In genomic region chr19:34292701-34293100, GRCm38 (mm10) we compare ENCODE assay signal across 21 mouse cellular contexts. TPM values are rescaled to one million over a fixed set of nuclear protein-coding genes. Genes with fewer than 3 reads are reported as not detected.
DNase-seq lines count a peak whose midpoint lies in the region; ATAC-seq and TF ChIP-seq lines count a peak whose summit lies in the region.
"Had no signal": no experiment of that assay in that cellular context is flagged by ENCODE, and none has a peak within 500 bp of the region (broad histone marks: within the 10 kb centered on the region; RNA-seq: fewer than 3 reads in every experiment).

No protein-coding gene starts in this region.

- no peak overlapping the region for H3K4me2 ChIP-seq in liver, embryonic 12.5 days
- H3K4me2 ChIP-seq: embryonic facial prominence, embryonic 15.5 days; heart, embryonic 13.5 days; hindbrain, embryonic 12.5 days had no signal

- peaks cover 18% of the 10 kb centered on the region for H3K4me1 ChIP-seq in liver, adult 2 months (ENCODE audit: control insufficient read depth, insufficient read depth, low read length)
- peaks cover 10% of the 10 kb centered on the region; the same call in 1 of the 2 replicates for H3K4me1 ChIP-seq in liver, embryonic 12.5 days
- peaks cover 30% of the 10 kb centered on the region for H3K4me1 ChIP-seq in thymus, adult 2 months (replicated peaks; ENCODE audit: control insufficient read depth, insufficient read depth, low read length)

- WGBS in liver, adult 2 months, result 66% methylated on average over 2 of the region's 2 CpGs
- WGBS in liver, embryonic 12.5 days (ENCODE audit: insufficient replicate concordance), result 55% methylated on average over 2 of the region's 2 CpGs
- 57% methylated on average over 2 of the region's 2 CpGs for WGBS in thymus, adult 2 months

- 0 out of 2 replicates have a peak overlapping the region, but pooled peaks have one; percentile 12 for H3K27ac ChIP-seq in gastrocnemius, adult 2 months
- peak overlapping the region; percentile 34 for H3K27ac ChIP-seq in liver, adult 2 months (replicated peaks; ENCODE audit: insufficient read depth, low read depth, low read length)
- no peak overlapping the region for H3K27ac ChIP-seq in liver, embryonic 12.5 days
- H3K27ac ChIP-seq in thymus, adult 2 months (ENCODE audit: control insufficient read depth, insufficient read depth, low read length), result peak overlapping the region; percentile 73
- H3K27ac ChIP-seq: embryonic facial prominence, embryonic 15.5 days; forebrain, embryonic 10.5 days; heart, embryonic 13.5 days; hindbrain, embryonic 12.5 days had no signal

- H3K4me3 ChIP-seq in gastrocnemius, adult 2 months, result peak overlapping the region; percentile 78
- H3K4me3 ChIP-seq in liver, adult 2 months (ENCODE audit: insufficient read depth, low read depth, low read length), result no peak overlapping the region
- no peak overlapping the region for H3K4me3 ChIP-seq in liver, embryonic 12.5 days
- peak overlapping the region; percentile 19; the same call in 1 of the 2 replicates for H3K4me3 ChIP-seq in thymus, adult 2 months (ENCODE audit: control insufficient read depth, insufficient read depth, low read length)
- H3K4me3 ChIP-seq: embryonic facial prominence, embryonic 15.5 days; erythroblast, embryonic 14.5 days; forebrain, embryonic 10.5 days; heart, embryonic 13.5 days; hindbrain, embryonic 12.5 days had no signal

- no peak for ATAC-seq in liver, embryonic 12.5 days
- ATAC-seq: forebrain, embryonic 14.5 days; hindbrain, embryonic 16.5 days had no signal

- H3K27me3 ChIP-seq in liver, adult 2 months (ENCODE audit: control insufficient read depth, insufficient read depth, low read length), result no peaks in the 10 kb centered on the region
- peaks cover 10% of the 10 kb centered on the region for H3K27me3 ChIP-seq in liver, embryonic 12.5 days (replicated peaks)
- no peaks in the 10 kb centered on the region for H3K27me3 ChIP-seq in thymus, adult 2 months (ENCODE audit: control insufficient read depth, insufficient read depth, low read length)
- H3K27me3 ChIP-seq: embryonic facial prominence, embryonic 15.5 days had no signal

- intact Hi-C loops in gastrocnemius, adult 2 months (cut with DNase I), result no loop called here

- no peak for TF ChIP-seq POLR2A in liver, adult 2 months (IDR thresholded peaks at IDR 0.05; ENCODE audit: extremely low read depth, insufficient read depth, low read length)
- no peak for TF ChIP-seq POLR2A in thymus, adult 2 months (IDR thresholded peaks at IDR 0.05; ENCODE audit: control insufficient read depth, extremely low read depth, insufficient read depth, low read length, poor library complexity)

- H3K36me3 ChIP-seq in liver, adult 2 months (ENCODE audit: control insufficient read depth, insufficient read depth, low read length), result no peaks in the 10 kb centered on the region; the same call in 1 of the 2 replicates
- H3K36me3 ChIP-seq in liver, embryonic 12.5 days, result no peaks in the 10 kb centered on the region
- peaks cover 8% of the 10 kb centered on the region for H3K36me3 ChIP-seq in thymus, adult 2 months (ENCODE audit: control insufficient read depth, insufficient read depth, low read length)
- H3K36me3 ChIP-seq: embryonic facial prominence, embryonic 15.5 days; forebrain, embryonic 10.5 days; heart, embryonic 13.5 days; hindbrain, embryonic 12.5 days had no signal

- TF ChIP-seq CTCF in gastrocnemius, adult 2 months (IDR thresholded peaks at IDR 0.05), result no peak
- TF ChIP-seq CTCF in liver, adult 2 months (IDR thresholded peaks at IDR 0.05; ENCODE audit: low read depth, low read length), result no peak
- no peak for TF ChIP-seq CTCF in thymus, adult 2 months (IDR thresholded peaks at IDR 0.05; ENCODE audit: borderline replicate concordance, control insufficient read depth, extremely low read depth, insufficient read depth, low read length, poor library complexity)

- H3K79me2 ChIP-seq in liver, adult 2 months (ENCODE audit: control insufficient read depth, insufficient read depth, low read length), result peaks cover 13% of the 10 kb centered on the region

- DNase-seq in gastrocnemius, adult 2 months, result no peak
- no peak for DNase-seq in gastrocnemius, postnatal 10 days
- DNase-seq in liver, adult 2 months (ENCODE audit: extremely low read depth, low read depth, low spot score), result no peak
- no peak for DNase-seq in thymus, adult 2 months
- DNase-seq in thymus, postnatal 10 days (ENCODE audit: low spot score in 2 of 2), result no peak
- no peak for DNase-seq in cerebellum, adult 18-20 months
- no peak for DNase-seq in ovary, postnatal 14 days (ENCODE audit: low spot score)
- DNase-seq: adrenal gland, postnatal 10 days; cerebellum, adult 11-12 months; cerebellum, adult 9-11 months; embryo, embryonic 11 days; heart, postnatal 4 days had no signal

- 0 out of 2 replicates have a peak overlapping the region, but pooled peaks have one; percentile 30 for H3K9ac ChIP-seq in liver, adult 2 months (ENCODE audit: low read depth, low read length)
- H3K9ac ChIP-seq in liver, embryonic 12.5 days, result no peak overlapping the region
- H3K9ac ChIP-seq: embryonic facial prominence, embryonic 15.5 days; heart, embryonic 13.5 days; hindbrain, embryonic 12.5 days had no signal

- no peaks in the 10 kb centered on the region for H3K9me3 ChIP-seq in liver, embryonic 12.5 days (replicated peaks)
- H3K9me3 ChIP-seq: embryonic facial prominence, embryonic 15.5 days; forebrain, embryonic 10.5 days; heart, embryonic 13.5 days; hindbrain, embryonic 12.5 days had no signal

RNA-seq across cellular contexts. Expression of gene Fas, which starts 2.2 kb away (rescaled TPM):
- total RNA-seq in gastrocnemius, adult 2 months (2021), result 1 to 10 TPM; 4.0 to 5.8 TPM
- 1 to 10 TPM; 2.0 to 3.7 TPM for total RNA-seq in gastrocnemius, postnatal 10 days (2021)
- 20.2 and 25.5 TPM in 2 replicates for total RNA-seq in liver, adult 2 months (2014; rRNA removed)
- 3.4 and 4.9 TPM in 2 replicates for polyA plus RNA-seq in liver, adult 2 months (2012; rRNA removed)
- 0.74 and 1.4 TPM in 2 replicates for polyA plus RNA-seq in liver, embryonic 12.5 days (2016; fragmentation: Nextera tagmentation; extraction: Ambion mirVana)
- 12.1 and 14.3 TPM in 2 replicates for polyA plus RNA-seq in thymus, adult 2 months (2012; rRNA removed)
- total RNA-seq: MEL had no signal
- polyA plus RNA-seq: erythroblast, embryonic 14.5 days; forebrain, embryonic 10.5 days had no signal

RNA-seq across cellular contexts. Expression of gene Acta2, which starts 37.3 kb away (rescaled TPM):
- 10 to 100 TPM; 52.8 to 61.6 TPM for total RNA-seq in gastrocnemius, adult 2 months (2021)
- 100 to 1,000 TPM; 517 to 534 TPM for total RNA-seq in gastrocnemius, postnatal 10 days (2021)
- 2.0 and 5.2 TPM in 2 replicates for total RNA-seq in liver, adult 2 months (2014; rRNA removed)
- polyA plus RNA-seq in liver, adult 2 months (2012; rRNA removed), result 3.6 and 4.6 TPM in 2 replicates
- polyA plus RNA-seq in liver, embryonic 12.5 days (2016; fragmentation: Nextera tagmentation; extraction: Ambion mirVana), result 26.4 and 31.0 TPM in 2 replicates
- polyA plus RNA-seq in thymus, adult 2 months (2012; rRNA removed), result 113 and 117 TPM in 2 replicates
- total RNA-seq: MEL had no signal
- polyA plus RNA-seq: erythroblast, embryonic 14.5 days had no signal

Comparison
In these comparisons a context has a peak if more than half of its experiments do, and no peak if none do; other contexts are left out.
1. H3K4me3 ChIP-seq: peak in gastrocnemius, adult 2 months (single experiment) and thymus, adult 2 months (single experiment); none in liver, adult 2 months (single experiment) and liver, embryonic 12.5 days (single experiment).